Mouse (Mus musculus) liver, adult 2 months (tissue): Measurements from ENCODE around the gene Itgb2l.

Source experiments
- CTCF ChIP-seq: fragments of 200-500 bp; IDR thresholded peaks from 2 replicates; pipeline ENCODE4 v1.5.1; 2011; ENCODE audit warnings: low read depth, low read length, control low read depth
- POLR2A ChIP-seq: fragments of 200-500 bp; IDR thresholded peaks from 2 replicates; pipeline ENCODE4 v1.6.1; 2011; ENCODE audit warnings: low read length, control low read depth; ENCODE audit not compliant: insufficient read depth; ENCODE audit errors: extremely low read depth

GRCm38 (mm10) chr16:96468011-96468410, 24.6 kb upstream of the Itgb2l start:
- TF ChIP-seq CTCF (no peak), POLR2A (no peak)
